ENCODE assay signal across 8 mouse cellular contexts in genomic region chr7:19508150-19508923, GRCm38 (mm10). TPM values are rescaled to one million over a fixed set of nuclear protein-coding genes. Genes with fewer than 3 reads are reported as not detected.
DNase-seq lines count a peak whose midpoint lies in the region; ATAC-seq lines count a peak whose summit lies in the region.

Gene Bloc1s3 (minus strand): TSS chr7:19508367.
Gene Trappc6a (plus strand): TSS chr7:19508395.

- H3K27me3 ChIP-seq in intestine, embryonic 14.5 days (replicated peaks; ENCODE audit: control insufficient read depth, insufficient read depth, low read length), result no peaks in the 10 kb centered on the region

- under 1% methylated on average over 56 of the region's 56 CpGs for WGBS in intestine, embryonic 14.5 days

- DNase-seq in adrenal gland, adult 18-20 months (ENCODE audit: low spot score in 2 of 2), result peak; percentile 81 to 85
- DNase-seq in embryo, embryonic 11 days, result peak; percentile 96
- DNase-seq in gastrocnemius, postnatal 25 days, result peak; percentile 92
- peak; percentile 95 for DNase-seq in intestine, embryonic 14.5 days (ENCODE audit: low spot score)
- DNase-seq in left cerebral cortex, postnatal 14 days (ENCODE audit: low spot score in 2 of 2), result peak; percentile 96
- peak; percentile 96 for DNase-seq in mesoderm, embryonic 11.5 days (ENCODE audit: low read depth, low spot score)
- peak; percentile 93 for DNase-seq in right cerebral cortex, postnatal 36 days (ENCODE audit: low spot score in 2 of 2)
- peak; percentile 94 for DNase-seq in yolk sac, embryonic 10.5 days (ENCODE audit: low spot score)

- peak within 1 kb of the TSS; percentile 90 for H3K4me3 ChIP-seq in intestine, embryonic 14.5 days (ENCODE audit: low read depth, low read length)

- no peaks in the 10 kb centered on the region for H3K9me3 ChIP-seq in intestine, embryonic 14.5 days (ENCODE audit: control insufficient read depth, low read length)

- intact Hi-C loops in left cerebral cortex, postnatal 14 days (cut with DNase I), result loop anchor here (5.0 kb wide), 1 partner anchor 54 kb away; the partner anchor contains the start of gene Ppp1r37

- H3K4me2 ChIP-seq in intestine, embryonic 14.5 days (ENCODE audit: low read length), result peak within 1 kb of the TSS; percentile 95

- peaks cover 12% of the 10 kb centered on the region for H3K4me1 ChIP-seq in intestine, embryonic 14.5 days (replicated peaks; ENCODE audit: control insufficient read depth, insufficient read depth, low read length)

- H3K9ac ChIP-seq in intestine, embryonic 14.5 days (ENCODE audit: low read length), result peak within 1 kb of the TSS; percentile 86

- peak; percentile 94 for ATAC-seq in intestine, embryonic 14.5 days (replicated peaks; ENCODE audit: low FRiP score, low TSS enrichment, low read depth)

- no peaks in the 10 kb centered on the region for H3K36me3 ChIP-seq in intestine, embryonic 14.5 days (ENCODE audit: control insufficient read depth, insufficient read depth, low read length)

- H3K27ac ChIP-seq in intestine, embryonic 14.5 days (ENCODE audit: low read depth), result peak within 1 kb of the TSS; percentile 67; the same call in 1 of the 2 replicates

RNA-seq across cellular contexts. Expression of gene Bloc1s3, which starts in this region (rescaled TPM):
- 10 to 100 TPM in 1 of 2 experiments, 1 to 10 TPM in 1; 8.4 to 10.0 TPM for total RNA-seq in adrenal gland, adult 18-20 months (2021)
- 1 to 10 TPM; 1.7 to 1.9 TPM for total RNA-seq in gastrocnemius, postnatal 25 days (2021)
- 0.93 and 1.2 TPM in 2 replicates for polyA plus RNA-seq in intestine, embryonic 14.5 days (2014; fragmentation: Nextera tagmentation; extraction: Ambion mirVana)
- 1 to 10 TPM; 7.1 to 7.2 TPM for total RNA-seq in left cerebral cortex, postnatal 14 days (2021)

RNA-seq across cellular contexts. Expression of gene Trappc6a, which starts in this region (rescaled TPM):
- 10 to 100 TPM; 70.0 to 92.4 TPM for total RNA-seq in adrenal gland, adult 18-20 months (2021)
- 10 to 100 TPM in 1 of 2 experiments, 1 to 10 TPM in 1; 8.8 to 10.6 TPM for total RNA-seq in gastrocnemius, postnatal 25 days (2021)
- polyA plus RNA-seq in intestine, embryonic 14.5 days (2014; fragmentation: Nextera tagmentation; extraction: Ambion mirVana), result 113 TPM in 2 replicates
- 10 to 100 TPM; 17.7 to 18.1 TPM for total RNA-seq in left cerebral cortex, postnatal 14 days (2021)

Comparison
In these comparisons a context has a peak if more than half of its experiments do, and no peak if none do; other contexts are left out.
1. Peak in every context shown above with its lines: DNase-seq, ATAC-seq, H3K4me3 ChIP-seq and H3K27ac ChIP-seq.